Mouse (Mus musculus) embryo, embryonic 11.5 days (tissue): Measurements from ENCODE around the gene Clk1.
A peak's percentile ranks its signal among the peaks of the same experiment; 100 is the strongest.

ENCODE experiments used
- DNase-seq: peaks from one replicate; pipeline ENCODE4 v3.0.0-alpha.2; 2012; ENCODE audit warnings: low read depth, low spot score

Clk1 gene

GRCm38 (mm10) chr1:58423371-58424248 lies at the start of gene Clk1:
Gene Clk1 (minus strand): TSS chr1:58424066.
- peak; percentile 91 for DNase-seq

- DNase-seq, result no peak
These were observed 41.7 kb upstream of the Clk1 start for GRCm38 (mm10) chr1:58465561-58465960.

- no peak for DNase-seq
These were observed 41.2 kb upstream of the Clk1 start for GRCm38 (mm10) chr1:58465042-58465441.

GRCm38 (mm10) chr1:58463935-58464334 lies 40.1 kb upstream of the Clk1 start:
- no peak for DNase-seq

GRCm38 (mm10) chr1:58460566-58460965 lies 36.7 kb upstream of the Clk1 start:
- DNase-seq, result no peak

GRCm38 (mm10) chr1:58458867-58459266 lies 35.0 kb upstream of the Clk1 start:
- DNase-seq, result no peak

- no peak for DNase-seq
These were observed 34.3 kb upstream of the Clk1 start for GRCm38 (mm10) chr1:58458175-58458574.

GRCm38 (mm10) chr1:58454316-58454715 lies 30.4 kb upstream of the Clk1 start:
- DNase-seq, result no peak

- DNase-seq, result no peak
These were observed 24.5 kb upstream of the Clk1 start for GRCm38 (mm10) chr1:58448396-58448795.

- no peak for DNase-seq
These were observed 23.9 kb upstream of the Clk1 start for GRCm38 (mm10) chr1:58447766-58448165.

- no peak for DNase-seq
These were observed 22.0 kb upstream of the Clk1 start for GRCm38 (mm10) chr1:58445861-58446260.

GRCm38 (mm10) chr1:58445143-58445722 lies 21.4 kb upstream of the Clk1 start, which contains the start of the genes Nif3l1 and Ppil3:
Gene Nif3l1 (plus strand): TSS chr1:58445151.
Gene Ppil3 (minus strand): TSS chr1:58445486.
- peak; percentile 73 for DNase-seq

- DNase-seq, result no peak
These were observed 20.8 kb upstream of the Clk1 start for GRCm38 (mm10) chr1:58444691-58445090.

- no peak for DNase-seq
These were observed 685 bp upstream of the Clk1 start for GRCm38 (mm10) chr1:58424551-58424950.

- peak; percentile 38 for DNase-seq
These were observed 987 bp downstream of the Clk1 start for GRCm38 (mm10) chr1:58422879-58423278.

GRCm38 (mm10) chr1:58420961-58421360 lies 2.9 kb downstream of the Clk1 start:
- DNase-seq, result no peak

GRCm38 (mm10) chr1:58420032-58420431 lies 3.8 kb downstream of the Clk1 start:
- DNase-seq, result no peak

GRCm38 (mm10) chr1:58416048-58416447 lies 7.8 kb downstream of the Clk1 start:
- no peak for DNase-seq

- no peak for DNase-seq
These were observed 8.4 kb downstream of the Clk1 start for GRCm38 (mm10) chr1:58415442-58415841.

- DNase-seq, result no peak
These were observed 13.1 kb downstream of the Clk1 start for GRCm38 (mm10) chr1:58410776-58411175.

GRCm38 (mm10) chr1:58410198-58410588 lies 13.7 kb downstream of the Clk1 start:
- no peak for DNase-seq

GRCm38 (mm10) chr1:58409553-58410197 lies 14.2 kb downstream of the Clk1 start:
- no peak for DNase-seq
